Mouse (Mus musculus): ENCODE data around the gene Peg3. TPM values are rescaled to one million over a fixed set of nuclear protein-coding genes. Genes with fewer than 3 reads are reported as not detected.

Gene Peg3
- polyA plus RNA-seq, 1 experiment from 2014 or later = 214 TPM

DNA sequence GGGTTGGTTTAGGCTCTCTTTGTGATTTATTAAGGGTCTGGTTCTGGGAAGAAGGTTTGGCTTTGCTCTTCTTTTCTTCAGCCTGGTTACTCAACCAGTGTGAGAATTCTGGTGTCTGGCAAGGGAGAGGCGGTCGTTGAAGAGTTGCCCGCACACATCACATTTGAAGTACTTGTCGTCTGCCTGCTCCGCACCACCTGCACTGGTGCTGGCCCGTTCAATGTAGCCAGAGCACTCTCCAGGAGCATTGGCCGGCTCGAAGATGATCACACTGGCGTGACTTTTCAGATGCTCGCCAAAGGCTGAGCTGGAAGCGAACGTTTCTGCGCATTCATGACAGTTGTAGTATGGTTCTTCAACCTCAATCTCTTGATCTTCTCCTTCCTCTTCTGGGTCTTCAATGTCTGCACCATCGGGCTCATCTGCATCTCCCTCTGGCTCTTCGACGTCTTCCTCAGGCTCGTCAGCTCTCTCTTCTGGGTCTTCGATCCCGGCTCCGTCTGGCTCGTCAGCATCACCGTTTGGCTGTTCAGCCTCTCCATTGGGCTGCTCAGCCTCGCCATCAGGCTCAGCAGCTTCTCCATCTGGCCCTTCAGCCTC is 22.7 kb downstream of the Peg3 start:
- Histone ChIP-seq H3K9me3 (replicated peaks; ENCODE audit: control insufficient read depth, low read length) (no peaks in the 10 kb centered on the region), H3K9ac (ENCODE audit: low read depth, low read length) (no peak overlapping the region), H3K4me2 (no peak overlapping the region), H3K27ac (ENCODE audit: low read depth, low read length) (no peak overlapping the region), H3K4me1 (ENCODE audit: control insufficient read depth, insufficient read depth, low read length) (no peaks in the 10 kb centered on the region), H3K4me3 (ENCODE audit: low read depth, low read length) (no peak overlapping the region), H3K36me3 (ENCODE audit: control insufficient read depth, insufficient read depth, low read length) (peaks cover 34% of the 10 kb centered on the region), H3K27me3 (ENCODE audit: control insufficient read depth, insufficient read depth, low read length) (no peaks in the 10 kb centered on the region)
- ATAC-seq (replicated peaks; ENCODE audit: insufficient number of reproducible peaks, low FRiP score, low TSS enrichment) = no peak
- 89% methylated on average over 23 of the region's 23 CpGs for WGBS (ENCODE audit: insufficient replicate concordance)

DNA sequence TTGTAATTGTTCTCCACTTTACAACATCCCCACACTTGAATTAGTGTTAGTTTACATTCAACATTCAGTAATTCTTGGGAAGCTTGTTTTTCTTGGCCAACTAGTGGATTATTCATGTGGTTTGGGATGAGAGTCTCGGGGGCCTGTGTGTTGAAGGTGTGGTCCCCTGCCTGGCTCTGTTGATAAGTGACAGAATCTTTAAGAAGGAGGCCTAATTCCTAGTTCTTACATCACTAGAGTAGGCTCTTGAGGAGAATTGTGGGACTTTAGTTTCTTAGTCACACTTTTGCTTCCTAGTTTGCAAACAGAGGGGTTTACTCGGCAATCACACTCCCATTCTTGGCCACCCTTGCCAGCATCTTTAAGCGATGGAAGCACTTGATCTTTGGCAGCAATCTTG is 31.0 kb downstream of the Peg3 start:
- H3K9me3 ChIP-seq (replicated peaks; ENCODE audit: control insufficient read depth, low read length) = no peaks in the 10 kb centered on the region
- no peak for ATAC-seq (replicated peaks; ENCODE audit: insufficient number of reproducible peaks, low FRiP score, low TSS enrichment)
- no peak overlapping the region for H3K4me2 ChIP-seq
- no peaks in the 10 kb centered on the region for H3K27me3 ChIP-seq (ENCODE audit: control insufficient read depth, insufficient read depth, low read length)
- H3K27ac ChIP-seq (ENCODE audit: low read depth, low read length) = no peak overlapping the region
- WGBS (ENCODE audit: insufficient replicate concordance) = 73% methylated on average over 3 of the region's 3 CpGs
- no peaks in the 10 kb centered on the region for H3K36me3 ChIP-seq (ENCODE audit: control insufficient read depth, insufficient read depth, low read length)
- H3K4me1 ChIP-seq (ENCODE audit: control insufficient read depth, insufficient read depth, low read length) = no peaks in the 10 kb centered on the region
- no peak overlapping the region for H3K9ac ChIP-seq (ENCODE audit: low read depth, low read length)
- H3K4me3 ChIP-seq (ENCODE audit: low read depth, low read length) = no peak overlapping the region

DNA sequence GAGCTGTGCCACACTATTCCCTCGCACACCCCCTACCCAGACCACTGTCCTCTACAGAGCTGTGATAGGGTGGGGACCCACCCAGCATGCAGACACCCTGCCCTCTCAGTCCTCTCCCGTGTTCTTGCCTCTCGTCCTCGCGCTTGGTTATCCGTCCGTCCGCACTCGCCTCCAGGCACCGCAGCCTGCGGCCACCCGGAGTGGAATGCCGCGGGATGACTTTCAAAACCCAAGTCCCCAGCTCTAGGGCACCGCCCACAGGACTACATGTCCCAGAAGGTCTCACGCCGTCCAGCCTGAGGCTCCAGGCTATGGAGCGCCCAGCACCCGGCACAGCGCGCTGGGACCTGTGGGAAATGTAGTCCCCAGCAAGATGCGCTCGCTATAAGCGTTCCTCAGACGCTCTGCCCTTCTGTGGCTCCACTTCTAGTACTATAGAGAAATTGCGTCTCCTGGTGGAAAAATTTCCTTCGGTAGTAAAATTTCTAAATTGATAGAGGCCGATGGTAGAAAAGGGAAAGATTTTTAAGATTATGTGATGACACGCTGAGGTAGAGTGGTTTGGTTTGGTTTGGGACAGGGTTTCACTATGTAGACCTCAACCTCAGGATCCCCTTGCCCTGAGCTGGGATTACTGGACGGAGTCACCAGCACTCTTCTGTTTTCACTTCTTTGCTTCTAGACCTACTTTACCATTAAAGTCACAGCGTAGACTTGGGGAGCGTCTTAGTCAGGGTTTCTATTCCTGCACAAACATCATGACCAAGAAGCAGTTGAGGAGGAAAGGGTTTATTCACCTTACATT is 33.8 kb downstream of the Peg3 start, which contains the start of gene Zim1:
Gene Zim1 (minus strand): TSS at position 210 of the 805 bp plus-strand sequence.
- ATAC-seq (replicated peaks; ENCODE audit: insufficient number of reproducible peaks, low FRiP score, low TSS enrichment) = peak; percentile 98
- H3K4me1 ChIP-seq (ENCODE audit: control insufficient read depth, insufficient read depth, low read length) = peaks cover 4% of the 10 kb centered on the region; the same call in 1 of the 2 replicates
- WGBS (ENCODE audit: insufficient replicate concordance) = 8% methylated on average over 32 of the region's 32 CpGs
- H3K27me3 ChIP-seq (ENCODE audit: control insufficient read depth, insufficient read depth, low read length) = no peaks in the 10 kb centered on the region
- peak within 1 kb of the TSS; percentile 74 for H3K9ac ChIP-seq (ENCODE audit: low read depth, low read length)
- peak within 1 kb of the TSS; percentile 54 for H3K4me3 ChIP-seq (ENCODE audit: low read depth, low read length)
- no peaks in the 10 kb centered on the region for H3K9me3 ChIP-seq (replicated peaks; ENCODE audit: control insufficient read depth, low read length)
- no peak within 1 kb of the TSS for H3K27ac ChIP-seq (ENCODE audit: low read depth, low read length)
- no peaks in the 10 kb centered on the region for H3K36me3 ChIP-seq (ENCODE audit: control insufficient read depth, insufficient read depth, low read length)
- peak within 1 kb of the TSS; percentile 74 for H3K4me2 ChIP-seq

DNA sequence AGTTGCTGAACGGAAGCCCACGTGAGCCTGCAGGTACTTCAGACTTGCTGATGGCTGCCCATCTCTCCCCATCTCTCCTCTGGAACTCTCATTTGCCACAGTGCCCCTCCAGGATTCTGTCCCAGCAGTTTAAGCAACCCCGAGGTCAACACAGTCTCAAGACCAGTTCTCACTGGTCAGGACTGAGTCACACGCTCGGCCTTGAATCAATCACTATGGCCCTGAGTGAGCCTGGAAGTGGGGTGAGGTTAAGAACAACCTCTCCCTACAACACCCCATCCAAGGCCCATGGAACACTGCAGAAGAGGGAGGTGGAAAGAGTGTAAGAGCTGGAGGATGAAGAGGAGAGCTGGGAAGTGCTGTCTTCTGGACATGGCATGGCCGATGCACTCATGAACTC is 44.7 kb downstream of the Peg3 start:
- no peak for ATAC-seq (replicated peaks; ENCODE audit: insufficient number of reproducible peaks, low FRiP score, low TSS enrichment)
- no peaks in the 10 kb centered on the region for H3K9me3 ChIP-seq (replicated peaks; ENCODE audit: control insufficient read depth, low read length)
- H3K4me1 ChIP-seq (ENCODE audit: control insufficient read depth, insufficient read depth, low read length) = no peaks in the 10 kb centered on the region
- no peak overlapping the region for H3K9ac ChIP-seq (ENCODE audit: low read depth, low read length)
- H3K36me3 ChIP-seq (ENCODE audit: control insufficient read depth, insufficient read depth, low read length) = no peaks in the 10 kb centered on the region; the same call in 1 of the 2 replicates
- H3K27ac ChIP-seq (ENCODE audit: low read depth, low read length) = no peak overlapping the region
- WGBS (ENCODE audit: insufficient replicate concordance) = 95% methylated on average over 6 of the region's 6 CpGs
- no peak overlapping the region for H3K4me2 ChIP-seq
- H3K4me3 ChIP-seq (ENCODE audit: low read depth, low read length) = no peak overlapping the region
- no peaks in the 10 kb centered on the region for H3K27me3 ChIP-seq (ENCODE audit: control insufficient read depth, insufficient read depth, low read length)

DNA sequence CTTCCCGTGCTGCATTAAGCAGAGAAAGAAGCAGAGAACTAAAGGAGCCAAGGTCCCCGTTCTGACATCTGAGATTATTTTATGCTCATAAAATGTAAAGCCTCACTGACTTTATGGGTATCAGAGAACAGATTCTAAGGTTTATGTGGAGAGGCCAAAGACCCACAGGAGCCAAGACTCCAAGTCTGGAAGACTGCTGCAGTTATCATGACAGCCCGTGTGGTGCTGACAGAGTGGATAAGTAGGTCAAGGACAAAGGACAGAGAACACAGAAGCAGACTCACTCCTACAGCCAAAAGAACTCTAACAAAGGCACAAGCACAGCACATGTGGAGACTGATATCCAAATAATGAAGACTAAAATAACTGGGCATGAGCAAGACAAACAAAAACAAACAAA is 63.5 kb downstream of the Peg3 start:
- H3K9ac ChIP-seq (ENCODE audit: low read depth, low read length) = no peak overlapping the region
- H3K27ac ChIP-seq (ENCODE audit: low read depth, low read length) = peak overlapping the region; percentile 62; the same call in 1 of the 2 replicates
- H3K27me3 ChIP-seq (ENCODE audit: control insufficient read depth, insufficient read depth, low read length) = no peaks in the 10 kb centered on the region
- H3K4me2 ChIP-seq = no peak overlapping the region
- no peaks in the 10 kb centered on the region for H3K36me3 ChIP-seq (ENCODE audit: control insufficient read depth, insufficient read depth, low read length)
- no peaks in the 10 kb centered on the region for H3K9me3 ChIP-seq (replicated peaks; ENCODE audit: control insufficient read depth, low read length)
- 50% methylated on average over 3 of the region's 3 CpGs for WGBS (ENCODE audit: insufficient replicate concordance)
- peaks cover 5% of the 10 kb centered on the region; the same call in 1 of the 2 replicates for H3K4me1 ChIP-seq (ENCODE audit: control insufficient read depth, insufficient read depth, low read length)
- H3K4me3 ChIP-seq (ENCODE audit: low read depth, low read length) = no peak overlapping the region
- 0 out of 2 replicates have a peak, but pooled peaks have one; percentile 55 for ATAC-seq (replicated peaks; ENCODE audit: insufficient number of reproducible peaks, low FRiP score, low TSS enrichment)

DNA sequence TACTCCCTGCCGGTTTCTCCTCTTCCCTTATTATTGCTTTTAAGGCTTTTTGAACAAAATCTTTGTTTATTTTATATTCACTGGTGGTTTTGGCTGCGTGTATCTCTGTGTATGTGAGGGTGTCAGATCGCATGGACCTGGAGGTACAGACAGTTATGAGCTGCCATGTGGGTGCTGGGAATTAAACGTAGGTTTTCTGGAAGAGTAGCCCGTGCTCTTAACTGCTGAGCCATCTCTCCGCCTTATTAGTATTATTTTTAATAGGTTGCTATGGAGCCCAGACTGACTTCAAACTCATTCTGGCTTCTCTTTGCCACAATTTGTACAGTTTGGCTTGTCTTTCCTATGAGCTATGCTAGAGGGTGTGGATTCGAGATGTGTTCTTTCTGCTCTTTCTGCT is 66.8 kb downstream of the Peg3 start:
- H3K27ac ChIP-seq (ENCODE audit: low read depth, low read length) = no peak overlapping the region
- peaks cover 5% of the 10 kb centered on the region; the same call in 1 of the 2 replicates for H3K4me1 ChIP-seq (ENCODE audit: control insufficient read depth, insufficient read depth, low read length)
- no peak overlapping the region for H3K4me2 ChIP-seq
- no peak overlapping the region for H3K9ac ChIP-seq (ENCODE audit: low read depth, low read length)
- 79% methylated on average over 7 of the region's 7 CpGs for WGBS (ENCODE audit: insufficient replicate concordance)
- no peaks in the 10 kb centered on the region for H3K9me3 ChIP-seq (replicated peaks; ENCODE audit: control insufficient read depth, low read length)
- no peaks in the 10 kb centered on the region for H3K27me3 ChIP-seq (ENCODE audit: control insufficient read depth, insufficient read depth, low read length)
- H3K4me3 ChIP-seq (ENCODE audit: low read depth, low read length) = no peak overlapping the region
- ATAC-seq (replicated peaks; ENCODE audit: insufficient number of reproducible peaks, low FRiP score, low TSS enrichment) = no peak
- no peaks in the 10 kb centered on the region for H3K36me3 ChIP-seq (ENCODE audit: control insufficient read depth, insufficient read depth, low read length)

DNA sequence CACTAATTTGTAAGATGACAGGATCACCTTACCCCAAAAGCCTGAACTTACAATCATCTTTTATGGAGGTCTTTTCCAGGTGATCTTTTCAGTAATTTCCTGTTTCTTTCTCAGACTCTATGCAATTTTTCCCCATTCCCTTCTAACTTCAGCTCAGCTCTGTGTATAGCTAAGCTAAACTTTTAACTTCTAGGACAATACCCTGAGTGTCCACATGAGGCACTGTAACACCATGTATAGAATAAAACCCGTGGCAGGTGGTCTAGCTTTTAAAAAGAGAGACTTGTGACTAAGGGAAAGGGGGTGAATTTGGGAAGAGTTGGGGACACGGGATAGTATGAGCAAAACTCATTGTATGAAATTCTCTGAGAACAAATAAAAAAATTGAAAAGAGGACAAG is 70.6 kb downstream of the Peg3 start:
- 29% methylated on average over 2 of the region's 2 CpGs for WGBS (ENCODE audit: insufficient replicate concordance)
- ATAC-seq (replicated peaks; ENCODE audit: insufficient number of reproducible peaks, low FRiP score, low TSS enrichment) = no peak
- Histone ChIP-seq H3K4me2 (no peak overlapping the region), H3K9me3 (replicated peaks; ENCODE audit: control insufficient read depth, low read length) (no peaks in the 10 kb centered on the region), H3K9ac (ENCODE audit: low read depth, low read length) (no peak overlapping the region), H3K4me3 (ENCODE audit: low read depth, low read length) (no peak overlapping the region), H3K27me3 (ENCODE audit: control insufficient read depth, insufficient read depth, low read length) (no peaks in the 10 kb centered on the region), H3K27ac (ENCODE audit: low read depth, low read length) (no peak overlapping the region), H3K4me1 (ENCODE audit: control insufficient read depth, insufficient read depth, low read length) (no peaks in the 10 kb centered on the region), H3K36me3 (ENCODE audit: control insufficient read depth, insufficient read depth, low read length) (no peaks in the 10 kb centered on the region)

DNA sequence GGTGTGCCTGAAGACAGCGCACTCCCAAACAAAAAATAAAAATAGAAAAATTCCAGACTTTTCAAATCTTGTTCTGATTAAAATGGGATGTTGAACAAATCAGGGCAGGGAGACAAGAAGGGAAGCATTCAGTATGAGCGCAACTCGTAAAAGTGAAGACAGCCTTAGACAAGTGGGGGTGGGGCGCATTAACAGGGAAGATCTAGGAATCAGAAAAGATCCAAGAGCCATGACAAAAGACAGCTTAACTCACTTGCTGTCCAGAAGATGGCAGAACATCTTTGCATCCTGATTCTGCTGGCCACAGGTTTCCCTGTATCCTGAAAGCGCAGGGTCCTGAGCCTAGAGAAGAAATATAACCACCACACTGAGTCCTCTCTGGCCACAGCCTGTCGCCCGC is 71.6 kb downstream of the Peg3 start:
- no peak for ATAC-seq (replicated peaks; ENCODE audit: insufficient number of reproducible peaks, low FRiP score, low TSS enrichment)
- H3K9ac ChIP-seq (ENCODE audit: low read depth, low read length) = no peak overlapping the region
- no peaks in the 10 kb centered on the region for H3K4me1 ChIP-seq (ENCODE audit: control insufficient read depth, insufficient read depth, low read length)
- H3K36me3 ChIP-seq (ENCODE audit: control insufficient read depth, insufficient read depth, low read length) = no peaks in the 10 kb centered on the region
- H3K27me3 ChIP-seq (ENCODE audit: control insufficient read depth, insufficient read depth, low read length) = no peaks in the 10 kb centered on the region
- no peak overlapping the region for H3K27ac ChIP-seq (ENCODE audit: low read depth, low read length)
- H3K4me3 ChIP-seq (ENCODE audit: low read depth, low read length) = no peak overlapping the region
- no peak overlapping the region for H3K4me2 ChIP-seq
- no peaks in the 10 kb centered on the region for H3K9me3 ChIP-seq (replicated peaks; ENCODE audit: control insufficient read depth, low read length)
- 82% methylated on average over 7 of the region's 7 CpGs for WGBS (ENCODE audit: insufficient replicate concordance)

Measured in heart, embryonic 11.5 days (tissue).